Mouse (Mus musculus) small intestine, adult 2 months (tissue): ENCODE data around the gene Rrbp1. TPM values are rescaled to one million over a fixed set of nuclear protein-coding genes. Genes with fewer than 3 reads are reported as not detected.

Experiments used
- H3K27ac ChIP-seq: fragments of 200-500 bp; 2 replicates; pipeline ENCODE4 v1.5.1; 2012; ENCODE audit warnings: low read depth, low read length, control low read depth, inconsistent platforms; ENCODE audit not compliant: insufficient read depth
- H3K27me3 ChIP-seq: fragments of 200-500 bp; 2 replicates; pipeline ENCODE4 v1.6.1; 2012; ENCODE audit warnings: mild to moderate bottlenecking, moderate library complexity, low read length, inconsistent platforms; ENCODE audit not compliant: control insufficient read depth, insufficient read depth
- H3K36me3 ChIP-seq: fragments of 200-500 bp; 2 replicates; pipeline ENCODE4 v1.6.1; 2012; ENCODE audit warnings: mild to moderate bottlenecking, low read length, control low read depth, inconsistent platforms; ENCODE audit not compliant: control insufficient read depth, insufficient read depth
- H3K4me1 ChIP-seq: fragments of 200-500 bp; 2 replicates; pipeline ENCODE4 v1.6.1; 2012; ENCODE audit warnings: low read length, inconsistent platforms, mixed read lengths; ENCODE audit not compliant: control insufficient read depth, insufficient read depth, insufficient read length
- H3K4me3 ChIP-seq: fragments of 200-500 bp; 2 replicates; pipeline ENCODE4 v1.5.1; 2012; ENCODE audit warnings: low read depth, mild to moderate bottlenecking, control low read depth, inconsistent platforms, low read length, moderate library complexity
- CTCF ChIP-seq: fragments of 200-500 bp; IDR thresholded peaks from 2 replicates; pipeline ENCODE4 v1.5.1; 2012; ENCODE audit warnings: low read depth, mild to moderate bottlenecking, control low read depth, inconsistent platforms, low read length, moderate library complexity, mixed read lengths; ENCODE audit not compliant: insufficient replicate concordance, insufficient read length; ENCODE audit errors: extremely low read depth
- POLR2A ChIP-seq: fragments of 200-500 bp; IDR thresholded peaks from 2 replicates; pipeline ENCODE4 v1.6.1; 2012; ENCODE audit warnings: low read depth, mild to moderate bottlenecking, control low read depth, inconsistent platforms, low read length, moderate library complexity
- WGBS: fragments of 180-500 bp; shearing (Covaris S2); methylation state at CpG from one replicate; pipeline ENCODE4 v1.1.7; 2018; 5-methylcytosine and 5-hydroxymethylcytosine counted together
- polyA plus RNA-seq: library from polyadenylated mRNA; depleted of rRNA; stranded (reverse); fragments of >200 nt; gene quantifications from 2 replicates; pipeline ENCODE4 v1.2.3, GENCODE M21; 2012

Gene Rrbp1
- polyA plus RNA-seq, 1 experiment, result 144 TPM

DNA sequence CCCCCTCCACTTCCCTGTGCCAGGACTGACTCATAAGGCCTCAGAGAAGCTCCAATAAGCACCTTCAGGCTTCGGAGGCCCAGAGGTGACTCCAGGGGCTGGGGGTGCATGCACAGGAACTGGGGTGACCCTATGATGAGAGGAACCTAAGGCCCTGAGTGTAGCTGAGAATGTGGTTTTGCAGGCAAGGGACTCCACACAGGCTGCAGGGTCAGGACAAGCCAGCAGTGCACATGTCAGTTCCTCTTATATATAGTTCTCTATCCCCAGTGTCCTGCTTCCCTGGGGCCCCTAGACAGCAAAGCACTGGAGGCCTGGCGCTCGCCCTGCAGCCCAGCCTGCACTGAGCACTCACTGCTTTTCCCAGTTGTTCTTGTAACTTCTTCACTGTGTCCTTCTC, 63.1 kb downstream of the Rrbp1 start:
- peaks cover 94% of the 10 kb centered on the region for H3K36me3 ChIP-seq
- peaks cover 8% of the 10 kb centered on the region for H3K4me1 ChIP-seq
- no peak overlapping the region for H3K4me3 ChIP-seq
- TF ChIP-seq CTCF (no peak), POLR2A (no peak)
- 81% methylated on average over 3 of the region's 3 CpGs for WGBS
- 0 out of 2 replicates have a peak overlapping the region, but pooled peaks have one; percentile 42 for H3K27ac ChIP-seq
- no peaks in the 10 kb centered on the region for H3K27me3 ChIP-seq

DNA sequence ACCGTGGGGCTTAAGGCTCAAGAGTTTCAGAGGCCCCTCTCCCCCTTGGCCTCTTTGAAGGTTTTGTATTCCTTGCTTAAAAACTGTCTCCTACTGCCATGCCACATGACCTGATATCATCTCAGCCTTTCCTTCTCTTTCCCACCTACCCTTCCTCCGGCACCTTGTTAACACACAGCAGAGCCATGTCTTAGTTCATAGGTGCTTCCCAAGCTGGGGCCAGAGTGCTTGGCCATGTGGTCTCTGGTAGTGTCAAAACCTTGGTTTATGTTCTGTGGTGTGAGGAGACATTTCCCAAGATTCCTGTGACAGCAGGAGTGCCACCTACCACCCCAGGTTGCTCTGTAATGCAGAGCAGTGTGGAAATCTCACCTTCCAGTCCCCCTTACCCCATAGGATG, 64.7 kb downstream of the Rrbp1 start:
- 80% methylated on average over 2 of the region's 2 CpGs for WGBS
- H3K27me3 ChIP-seq, result no peaks in the 10 kb centered on the region
- peaks cover 8% of the 10 kb centered on the region for H3K4me1 ChIP-seq
- no peak overlapping the region for H3K27ac ChIP-seq
- H3K4me3 ChIP-seq, result no peak overlapping the region
- TF ChIP-seq POLR2A (no peak), CTCF (no peak)
- H3K36me3 ChIP-seq, result peaks cover 92% of the 10 kb centered on the region

DNA sequence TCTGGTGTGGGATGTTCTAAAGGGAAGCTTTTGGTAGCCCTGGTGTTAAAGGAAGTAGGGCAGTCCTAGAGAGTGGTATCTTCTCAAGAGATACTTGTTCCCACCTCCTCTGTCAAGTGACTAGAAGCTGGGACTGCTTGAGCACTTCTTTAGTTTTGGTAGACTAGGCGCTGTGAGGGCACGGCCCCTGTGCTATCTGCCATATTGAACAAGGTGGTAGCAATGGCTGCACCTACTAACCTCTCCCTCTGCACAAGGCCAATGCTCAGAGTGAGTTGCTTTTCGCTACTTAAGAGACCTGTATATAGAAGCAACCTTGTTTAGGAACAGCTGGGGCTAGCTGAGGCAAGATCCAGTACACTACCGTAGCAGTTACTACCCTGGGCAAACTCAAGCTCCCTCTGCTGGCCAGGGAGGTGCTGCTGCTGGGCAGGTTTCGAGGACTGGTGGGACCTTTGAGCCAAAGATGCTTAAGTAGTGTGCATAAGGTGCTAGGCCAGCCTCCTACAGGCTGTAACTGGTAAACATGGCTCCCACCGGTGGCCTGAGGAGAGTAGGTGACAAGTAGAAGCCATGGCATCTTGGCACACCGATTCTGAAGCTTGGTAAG, 65.5 kb downstream of the Rrbp1 start:
- H3K4me1 ChIP-seq, result peaks cover 8% of the 10 kb centered on the region
- peaks cover 92% of the 10 kb centered on the region for H3K36me3 ChIP-seq
- 57% methylated on average over 7 of the region's 7 CpGs for WGBS
- H3K27me3 ChIP-seq, result no peaks in the 10 kb centered on the region
- TF ChIP-seq CTCF, result peak; percentile 75; the same call in 1 of the 2 replicates
- no peak for TF ChIP-seq POLR2A
- no peak overlapping the region for H3K4me3 ChIP-seq
- H3K27ac ChIP-seq, result no peak overlapping the region

DNA sequence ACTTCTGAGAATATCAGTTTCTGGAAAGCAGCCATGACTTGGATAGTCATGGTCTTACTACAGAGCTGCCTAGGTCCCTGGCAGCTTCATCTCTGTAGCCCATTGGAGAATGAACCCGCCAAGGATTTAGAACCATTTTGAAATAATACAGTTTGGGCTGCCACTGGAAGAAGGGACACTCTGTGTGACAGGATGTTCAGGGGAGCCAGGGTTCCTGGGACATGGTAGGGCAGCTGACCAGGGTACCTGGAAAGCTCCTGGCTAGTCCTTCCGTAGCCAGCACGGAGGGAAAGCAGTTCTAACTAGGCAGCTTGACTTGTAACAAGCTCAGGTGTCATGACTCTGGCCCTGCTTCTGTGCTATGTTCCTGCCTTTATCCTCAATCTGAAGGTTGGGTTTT, 66.3 kb downstream of the Rrbp1 start:
- Histone ChIP-seq H3K4me3 (no peak overlapping the region), H3K4me1 (peaks cover 8% of the 10 kb centered on the region), H3K36me3 (peaks cover 92% of the 10 kb centered on the region), H3K27me3 (no peaks in the 10 kb centered on the region), H3K27ac (no peak overlapping the region)
- TF ChIP-seq POLR2A, result no peak
- TF ChIP-seq CTCF, result no peak
- 91% methylated on average over 3 of the region's 3 CpGs for WGBS

DNA sequence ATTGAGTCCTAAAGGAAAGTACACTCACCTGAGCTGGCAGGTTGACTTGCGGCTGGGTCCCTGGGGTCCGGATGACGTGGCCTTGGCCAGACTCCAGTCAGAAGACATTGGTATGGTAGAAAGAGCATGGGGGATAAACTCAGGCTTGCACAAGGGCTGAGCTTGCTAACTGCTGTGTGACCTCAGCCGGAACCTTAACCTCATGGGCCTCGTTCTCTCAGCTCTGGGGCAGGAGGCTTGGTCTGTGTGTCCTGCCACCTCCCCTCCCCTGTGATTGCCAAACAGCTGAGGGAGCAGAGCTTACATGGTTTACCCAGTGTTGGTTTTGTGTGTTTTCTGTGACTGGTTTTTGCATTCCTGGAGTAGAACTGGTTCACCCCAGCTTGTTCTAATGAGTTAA, 70.7 kb downstream of the Rrbp1 start:
- 92% methylated on average over 5 of the region's 5 CpGs for WGBS
- H3K27ac ChIP-seq, result no peak overlapping the region
- H3K36me3 ChIP-seq, result peaks cover 62% of the 10 kb centered on the region
- H3K4me1 ChIP-seq, result no peaks in the 10 kb centered on the region
- no peak for TF ChIP-seq POLR2A
- TF ChIP-seq CTCF, result no peak
- H3K27me3 ChIP-seq, result no peaks in the 10 kb centered on the region
- H3K4me3 ChIP-seq, result no peak overlapping the region

DNA sequence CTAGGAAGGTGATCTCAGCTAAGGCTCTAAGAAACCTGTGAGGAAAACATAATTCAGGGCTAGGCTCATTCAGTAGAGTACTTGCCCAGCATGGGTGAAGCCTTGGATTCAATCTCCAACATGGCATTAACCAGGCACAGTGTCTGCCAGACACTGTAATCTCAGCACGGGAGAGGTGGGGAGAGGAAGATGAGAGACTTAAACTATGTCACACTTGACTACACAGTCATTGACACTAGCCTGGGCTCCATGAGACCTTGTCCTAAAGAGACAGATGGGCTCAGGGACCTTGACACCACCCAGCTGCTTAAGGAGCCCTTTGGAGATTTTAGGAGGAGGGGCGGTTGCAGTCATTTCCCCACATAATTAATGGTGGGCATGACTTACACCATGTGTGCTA, 73.2 kb downstream of the Rrbp1 start:
- H3K27me3 ChIP-seq, result no peaks in the 10 kb centered on the region
- TF ChIP-seq CTCF (no peak), POLR2A (no peak)
- WGBS, result 56% methylated on average over 2 of the region's 2 CpGs
- H3K36me3 ChIP-seq, result peaks cover 45% of the 10 kb centered on the region
- H3K4me3 ChIP-seq, result no peak overlapping the region
- H3K27ac ChIP-seq, result no peak overlapping the region
- peaks cover 6% of the 10 kb centered on the region for H3K4me1 ChIP-seq

DNA sequence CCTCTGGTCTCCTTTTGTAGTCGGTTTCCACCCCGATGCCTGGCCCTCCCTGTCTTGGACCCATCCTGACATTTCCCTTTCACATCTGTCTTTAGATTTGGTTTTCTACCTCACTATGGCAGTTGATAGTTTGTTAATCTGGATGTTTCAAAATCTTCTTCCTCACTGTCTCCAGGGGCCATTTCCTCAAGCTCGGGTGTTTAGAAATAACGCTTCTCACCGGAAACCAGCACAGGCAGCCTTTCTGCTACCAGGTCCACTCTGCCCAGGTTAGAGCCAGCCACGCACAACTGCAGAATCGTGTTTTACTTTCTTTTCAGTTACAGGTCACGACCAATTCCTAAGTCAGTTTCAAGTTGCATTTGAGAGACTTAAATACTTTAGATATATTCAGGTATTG, 76.6 kb downstream of the Rrbp1 start:
- TF ChIP-seq CTCF (no peak), POLR2A (no peak)
- Histone ChIP-seq H3K4me3 (no peak overlapping the region), H3K4me1 (peaks cover 15% of the 10 kb centered on the region), H3K36me3 (peaks cover 14% of the 10 kb centered on the region), H3K27me3 (no peaks in the 10 kb centered on the region), H3K27ac (no peak overlapping the region)
- 76% methylated on average over 8 of the region's 8 CpGs for WGBS

DNA sequence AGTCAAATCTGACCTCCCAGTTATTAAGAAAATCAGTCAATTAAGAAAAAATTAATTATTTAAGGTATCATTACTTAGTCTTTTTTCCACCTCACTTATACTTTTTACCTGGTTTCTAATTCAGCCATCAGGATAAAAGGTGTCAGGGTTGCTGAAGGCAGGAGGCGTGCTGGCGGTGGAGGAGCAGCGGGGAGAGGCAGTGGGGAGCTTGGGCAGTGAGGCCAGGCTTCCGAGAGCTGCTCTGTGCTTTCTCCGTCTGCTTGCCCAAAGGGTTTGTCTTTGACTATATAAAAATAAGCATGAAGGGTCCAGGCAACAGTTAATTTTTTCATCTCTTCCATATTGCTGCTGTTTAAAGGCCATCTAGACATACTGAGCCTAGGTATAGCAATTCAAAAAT, 77.5 kb downstream of the Rrbp1 start:
- 88% methylated on average over 5 of the region's 5 CpGs for WGBS
- H3K27ac ChIP-seq, result no peak overlapping the region
- H3K4me3 ChIP-seq, result no peak overlapping the region
- peaks cover 15% of the 10 kb centered on the region for H3K4me1 ChIP-seq
- H3K27me3 ChIP-seq, result no peaks in the 10 kb centered on the region
- TF ChIP-seq POLR2A (no peak), CTCF (no peak)
- peaks cover 6% of the 10 kb centered on the region for H3K36me3 ChIP-seq
